Mouse (Mus musculus): ENCODE measurements at regions not wholly inside any gene's neighbourhood (a gene's known extent, or its start where the extent isn't known, plus 50 kb on each side); places are given as distances from the start of the nearest gene placed in this dataset.

- TF ChIP-seq CTCF (IDR thresholded peaks at IDR 0.05; ENCODE audit: extremely low read depth, insufficient read length, insufficient replicate concordance, low read depth, low read length) (no peak), POLR2A (IDR thresholded peaks at IDR 0.05; ENCODE audit: low read depth, low read length) (no peak)
Observed at GRCm38 (mm10) chr7:40805866-40806265, 92.3 kb upstream of the Vstm2b start.

All from small intestine, adult 2 months (tissue).